Mouse (Mus musculus): ENCODE measurements around the gene Azgp1. TPM values are rescaled to one million over a fixed set of nuclear protein-coding genes. Genes with fewer than 3 reads are reported as not detected.

Azgp1 gene
- total RNA-seq, 2 experiments from 2014 or later, result not detected

Other genes with a start within 250 kb of the Azgp1 start
- 10 to 100 TPM; 65.4 to 66.3 TPM for gene Nyap1, start 239.9 kb upstream of the Azgp1 start, total RNA-seq (2021)
- 100 to 1,000 TPM; 170 to 176 TPM for gene Tsc22d4, start 235.8 kb upstream of the Azgp1 start, total RNA-seq (2021)
- gene Ppp1r35, start 202.7 kb upstream of the Azgp1 start, total RNA-seq (2021), result 10 to 100 TPM; 24.1 to 24.6 TPM
- gene Mepce, start 193.9 kb upstream of the Azgp1 start, total RNA-seq (2021), result 10 to 100 TPM; 40.8 to 44.5 TPM
- 1 to 10 TPM; 5.2 to 7.1 TPM for gene Zcwpw1, start 193.7 kb upstream of the Azgp1 start, total RNA-seq (2021)
- 1 to 10 TPM in 1 of 2 experiments, under 1 TPM in 1; 0.67 to 1.3 TPM for gene Pilra, start 145.2 kb upstream of the Azgp1 start, total RNA-seq (2021)
- not detected for gene Pilrb1, start 123.4 kb upstream of the Azgp1 start, total RNA-seq (2021)
- not detected for gene Pilrb2, start 109.7 kb upstream of the Azgp1 start, total RNA-seq (2021)
- gene Cyp3a13, start 59.9 kb upstream of the Azgp1 start, total RNA-seq (2021), result under 1 TPM in 1 of 2 experiments, not detected in 1; 0.25 TPM
- gene Gjc3, start 18.4 kb upstream of the Azgp1 start, total RNA-seq (2021), result 10 to 100 TPM; 26.5 to 31.6 TPM
- gene Smok3a, start 39.7 kb downstream of the Azgp1 start, total RNA-seq (2021), result not detected
- not detected for gene Smok3b, start 39.9 kb downstream of the Azgp1 start, total RNA-seq (2021)
- gene Smok3c, start 71.7 kb downstream of the Azgp1 start, total RNA-seq (2021), result not detected
- gene Zkscan1, start 103.6 kb downstream of the Azgp1 start, total RNA-seq (2021), result 10 to 100 TPM; 41.5 to 41.9 TPM
- gene Zscan21, start 135.4 kb downstream of the Azgp1 start, total RNA-seq (2021), result 10 to 100 TPM; 14.5 to 15.2 TPM
- gene Zfp113, start 174.2 kb downstream of the Azgp1 start, total RNA-seq (2021), result 10 to 100 TPM; 14.0 to 14.5 TPM
- 100 to 1,000 TPM; 136 to 139 TPM for gene Cops6, start 179.6 kb downstream of the Azgp1 start, total RNA-seq (2021)
- 10 to 100 TPM; 19.3 to 29.6 TPM for gene Ap4m1, start 190.5 kb downstream of the Azgp1 start, total RNA-seq (2021)
- gene Mcm7, start 190.9 kb downstream of the Azgp1 start, total RNA-seq (2021), result 10 to 100 TPM; 14.5 to 17.4 TPM
- 10 to 100 TPM; 37.9 to 44.4 TPM for gene Taf6, start 205.9 kb downstream of the Azgp1 start, total RNA-seq (2021)
- 10 to 100 TPM; 15.0 to 16.8 TPM for gene Cnpy4, start 206.0 kb downstream of the Azgp1 start, total RNA-seq (2021)
- gene Mblac1, start 212.8 kb downstream of the Azgp1 start, total RNA-seq (2021), result 1 to 10 TPM; 8.2 to 8.6 TPM
- under 1 TPM in 1 of 2 experiments, not detected in 1; 0.25 TPM for gene Nxpe5, start 244.4 kb downstream of the Azgp1 start, total RNA-seq (2021)